16 mouse cellular contexts compared by ENCODE assay signal in genomic region chr14:79703523-79704172, GRCm38 (mm10). TPM values are rescaled to one million over a fixed set of nuclear protein-coding genes. Genes with fewer than 3 reads are reported as not detected.
A peak's percentile ranks its signal among the peaks of the same experiment; 100 is the strongest.
DNase-seq lines count a peak whose midpoint lies in the region; ATAC-seq and TF ChIP-seq lines count a peak whose summit lies in the region.
"Had no signal": no experiment of that assay in that cellular context is flagged by ENCODE, and none has a peak within 500 bp of the region (broad histone marks: within the 10 kb centered on the region; RNA-seq: fewer than 3 reads in every experiment).

No protein-coding gene starts in this region.

- H3K4me1 ChIP-seq in embryonic facial prominence, embryonic 14.5 days (ENCODE audit: control insufficient read depth, insufficient read depth, low read length), result no peaks in the 10 kb centered on the region; the same call in 1 of the 2 replicates
- H3K4me1 ChIP-seq in limb, embryonic 15.5 days, result peaks cover 9% of the 10 kb centered on the region
- H3K4me1 ChIP-seq: liver, embryonic 15.5 days had no signal

- H3K9me3 ChIP-seq in embryonic facial prominence, embryonic 14.5 days (ENCODE audit: control insufficient read depth, low read length), result no peaks in the 10 kb centered on the region
- no peaks in the 10 kb centered on the region for H3K9me3 ChIP-seq in limb, embryonic 15.5 days
- H3K9me3 ChIP-seq: liver, embryonic 15.5 days; neural tube, embryonic 13.5 days had no signal

- no peak overlapping the region for H3K4me3 ChIP-seq in layer of hippocampus, adult 2 months
- no peak overlapping the region for H3K4me3 ChIP-seq in embryonic facial prominence, embryonic 14.5 days (ENCODE audit: low read depth, low read length)
- H3K4me3 ChIP-seq in limb, embryonic 15.5 days, result no peak overlapping the region
- H3K4me3 ChIP-seq: liver, embryonic 15.5 days; neural tube, embryonic 13.5 days had no signal

- TF ChIP-seq CTCF in layer of hippocampus, adult 2 months (conservative IDR thresholded peaks at IDR 0.05), result no peak

- WGBS in embryonic facial prominence, embryonic 14.5 days, result 67% methylated on average over 22 of the region's 22 CpGs
- WGBS in limb, embryonic 15.5 days, result 71% methylated on average over 22 of the region's 22 CpGs

- DNase-seq in layer of hippocampus, adult 2 months (ENCODE audit: low spot score in 2 of 2), result no peak
- no peak for DNase-seq in layer of hippocampus, adult 9-11 months
- peak; percentile 13 for DNase-seq in R1 (ENCODE audit: low read depth, low spot score)
- DNase-seq in embryonic facial prominence, embryonic 14.5 days (ENCODE audit: low spot score), result peak; percentile 82
- no peak for DNase-seq in left cerebral cortex, postnatal 4 days
- no peak for DNase-seq in cerebellum, postnatal 36 days
- DNase-seq: cerebellum, adult 18-20 months; heart, postnatal 10 days; thymus, postnatal 4 days had no signal

- peak; percentile 79 for ATAC-seq in embryonic facial prominence, embryonic 14.5 days (ENCODE audit: low read depth)
- ATAC-seq in limb, embryonic 15.5 days (ENCODE audit: insufficient number of reproducible peaks, low FRiP score, low TSS enrichment, low read depth), result peak; percentile 85
- ATAC-seq: activated CD4-positive, CD25-positive, alpha-beta regulatory T cell, adult 4 months; intestine, postnatal 0 days had no signal

- no peaks in the 10 kb centered on the region for H3K36me3 ChIP-seq in embryonic facial prominence, embryonic 14.5 days (ENCODE audit: control insufficient read depth, insufficient read depth, low read length)
- H3K36me3 ChIP-seq in limb, embryonic 15.5 days, result no peaks in the 10 kb centered on the region
- H3K36me3 ChIP-seq: liver, embryonic 15.5 days; neural tube, embryonic 13.5 days had no signal

- intact Hi-C loops in left cerebral cortex, postnatal 4 days (cut with DNase I), result no loop called here

- no peak overlapping the region for H3K9ac ChIP-seq in embryonic facial prominence, embryonic 14.5 days (ENCODE audit: low read depth, low read length)
- no peak overlapping the region for H3K9ac ChIP-seq in limb, embryonic 15.5 days
- H3K9ac ChIP-seq: liver, embryonic 15.5 days; neural tube, embryonic 13.5 days had no signal

- no peak overlapping the region for H3K4me2 ChIP-seq in embryonic facial prominence, embryonic 14.5 days (ENCODE audit: low read depth, low read length)
- no peak overlapping the region for H3K4me2 ChIP-seq in limb, embryonic 15.5 days
- H3K4me2 ChIP-seq: liver, embryonic 15.5 days; neural tube, embryonic 13.5 days had no signal

- peak overlapping the region; percentile 18; the same call in 1 of the 2 replicates for H3K27ac ChIP-seq in layer of hippocampus, adult 2 months
- H3K27ac ChIP-seq in embryonic facial prominence, embryonic 14.5 days (replicated peaks; ENCODE audit: low read depth, low read length), result peak overlapping the region; percentile 81
- H3K27ac ChIP-seq in limb, embryonic 15.5 days, result peak overlapping the region; percentile 87
- H3K27ac ChIP-seq: liver, embryonic 15.5 days; neural tube, embryonic 13.5 days had no signal

- H3K27me3 ChIP-seq in embryonic facial prominence, embryonic 14.5 days (replicated peaks; ENCODE audit: control insufficient read depth, insufficient read depth, low read length), result no peaks in the 10 kb centered on the region
- H3K27me3 ChIP-seq in limb, embryonic 15.5 days, result no peaks in the 10 kb centered on the region
- H3K27me3 ChIP-seq: liver, embryonic 15.5 days; neural tube, embryonic 13.5 days had no signal

RNA-seq across cellular contexts. Expression of gene Cnmd, which starts 41.7 kb away (rescaled TPM):
- total RNA-seq in layer of hippocampus, adult 2 months (2021), result 1 to 10 TPM; 1.5 to 1.8 TPM
- polyA plus RNA-seq in embryonic facial prominence, embryonic 14.5 days (2014; fragmentation: Nextera tagmentation; extraction: Ambion mirVana), result 125 and 186 TPM in 2 replicates
- 234 and 238 TPM in 2 replicates for polyA plus RNA-seq in limb, embryonic 15.5 days (2015; fragmentation: Nextera tagmentation; extraction: Ambion mirVana)
- 1 to 10 TPM in 1 of 2 experiments, under 1 TPM in 1; 0.64 to 1.6 TPM for total RNA-seq in left cerebral cortex, postnatal 4 days (2021)
- total RNA-seq: granulocyte monocyte progenitor cell, adult 5-6 weeks; heart, postnatal 10 days; megakaryocyte-erythroid progenitor cell, adult 5-6 weeks had no signal
- polyA plus RNA-seq: activated CD4-positive, CD25-positive, alpha-beta regulatory T cell, adult 4 months had no signal

Comparison
In these comparisons a context has a peak if more than half of its experiments do, and no peak if none do; other contexts are left out.
1. DNase-seq: peak in R1 (single experiment) and embryonic facial prominence, embryonic 14.5 days (single experiment); none in layer of hippocampus, adult 2 months (0 of 2), layer of hippocampus, adult 9-11 months (single experiment), left cerebral cortex, postnatal 4 days (single experiment) and cerebellum, postnatal 36 days (0 of 2).
2. H3K27ac ChIP-seq: peak in every context shown above with its lines; median percentile 87 in limb, embryonic 15.5 days; 81 in embryonic facial prominence, embryonic 14.5 days; 18 in layer of hippocampus, adult 2 months.